Mouse (Mus musculus): ENCODE data around the gene Lmo7. TPM values are rescaled to one million over a fixed set of nuclear protein-coding genes. Genes with fewer than 3 reads are reported as not detected.

Gene Lmo7
- polyA plus RNA-seq, 1 experiment from 2014 or later: 3.6 TPM

DNA sequence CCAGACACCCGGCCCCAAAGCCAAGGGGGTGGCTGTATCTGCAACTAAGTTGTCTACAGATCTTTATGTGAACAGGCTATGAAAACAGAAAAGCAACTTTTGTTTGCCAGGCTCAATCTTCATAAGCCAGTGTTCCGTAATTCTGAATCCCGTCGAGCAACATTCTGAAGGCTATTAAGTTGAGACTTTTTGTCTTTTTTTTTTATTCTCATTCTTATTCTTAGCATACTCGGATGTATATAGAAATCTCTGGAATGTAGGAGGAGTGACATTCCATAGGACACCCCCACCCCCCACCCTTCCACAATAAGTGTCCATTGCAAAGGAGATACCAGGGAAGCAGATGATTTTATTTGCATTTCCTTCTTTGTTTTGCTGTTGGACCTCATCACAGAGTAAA is 76.3 kb downstream of the Lmo7 start:
- H3K27ac ChIP-seq (ENCODE audit: low read length): no peak overlapping the region
- 64% methylated on average over 5 of the region's 5 CpGs for WGBS (ENCODE audit: insufficient replicate concordance)
- no peak overlapping the region for H3K4me3 ChIP-seq (ENCODE audit: low read depth, low read length)

DNA sequence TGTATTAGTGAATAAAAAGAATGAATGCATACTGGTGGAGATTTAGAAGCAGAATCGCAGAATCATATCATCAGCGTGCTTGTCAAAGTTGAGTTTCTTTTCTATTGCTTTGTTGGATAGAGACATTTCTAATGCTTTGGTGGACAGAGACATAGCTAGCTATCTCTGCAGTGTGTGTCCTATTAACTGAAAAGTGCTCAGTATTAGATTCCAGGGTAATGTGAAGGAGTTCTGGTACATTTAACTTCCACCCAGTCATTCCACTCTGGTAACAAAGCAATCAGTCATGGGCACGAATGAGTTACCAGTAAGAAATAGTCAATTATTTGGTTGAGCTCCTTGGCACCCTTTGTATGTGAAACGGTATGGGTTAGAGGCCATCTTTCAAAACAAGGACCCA is 76.8 kb downstream of the Lmo7 start:
- ATAC-seq (ENCODE audit: low read depth): no peak
- Histone ChIP-seq H3K4me3 (ENCODE audit: low read depth, low read length) (no peak overlapping the region), H3K9ac (ENCODE audit: low read depth, low read length) (no peak overlapping the region), H3K9me3 (replicated peaks; ENCODE audit: control insufficient read depth, low read length) (no peaks in the 10 kb centered on the region), H3K27ac (ENCODE audit: low read length) (no peak overlapping the region), H3K4me1 (ENCODE audit: control insufficient read depth, low read depth, low read length) (no peaks in the 10 kb centered on the region), H3K27me3 (ENCODE audit: control insufficient read depth, insufficient read depth, low read depth, low read length) (no peaks in the 10 kb centered on the region), H3K36me3 (ENCODE audit: control insufficient read depth, insufficient read depth) (no peaks in the 10 kb centered on the region), H3K4me2 (ENCODE audit: low read depth, low read length) (no peak overlapping the region)
- WGBS (ENCODE audit: insufficient replicate concordance): 70% methylated on average over 4 of the region's 4 CpGs

More for the DNA sequence above, 76.3 kb downstream of the Lmo7 start:
- Histone ChIP-seq H3K27me3 (ENCODE audit: control insufficient read depth, insufficient read depth, low read depth, low read length) (no peaks in the 10 kb centered on the region), H3K9me3 (replicated peaks; ENCODE audit: control insufficient read depth, low read length) (no peaks in the 10 kb centered on the region), H3K36me3 (ENCODE audit: control insufficient read depth, insufficient read depth) (no peaks in the 10 kb centered on the region), H3K4me2 (ENCODE audit: low read depth, low read length) (no peak overlapping the region), H3K4me1 (ENCODE audit: control insufficient read depth, low read depth, low read length) (no peaks in the 10 kb centered on the region), H3K9ac (ENCODE audit: low read depth, low read length) (no peak overlapping the region)
- no peak for ATAC-seq (ENCODE audit: low read depth)

DNA sequence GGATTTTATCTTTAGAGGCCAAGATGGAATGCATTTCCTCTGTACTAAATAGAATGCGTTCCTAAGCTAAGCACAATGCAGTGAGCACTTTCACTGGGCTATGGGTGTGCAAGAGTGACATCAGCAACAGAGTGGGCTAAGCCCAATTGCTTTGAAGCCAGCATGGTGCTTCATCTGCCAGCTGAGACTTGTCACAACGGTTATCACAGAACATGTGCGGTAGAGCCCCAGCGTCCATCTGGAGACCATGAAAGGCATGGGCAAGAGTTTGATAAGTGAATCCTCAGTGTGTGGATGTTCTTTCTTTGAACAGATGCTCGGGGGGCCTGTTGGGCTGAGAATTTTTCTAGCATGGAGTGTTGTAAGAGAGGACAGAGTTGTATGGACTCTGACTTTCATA is 86.7 kb downstream of the Lmo7 start:
- whole genome bisulfite sequencing (ENCODE audit: insufficient replicate concordance): 64% methylated on average over 5 of the region's 5 CpGs
- no peak for ATAC-seq (ENCODE audit: low read depth)
- Histone ChIP-seq H3K4me2 (ENCODE audit: low read depth, low read length) (no peak overlapping the region), H3K9me3 (replicated peaks; ENCODE audit: control insufficient read depth, low read length) (no peaks in the 10 kb centered on the region), H3K27me3 (ENCODE audit: control insufficient read depth, insufficient read depth, low read depth, low read length) (no peaks in the 10 kb centered on the region), H3K4me3 (ENCODE audit: low read depth, low read length) (no peak overlapping the region), H3K36me3 (ENCODE audit: control insufficient read depth, insufficient read depth) (no peaks in the 10 kb centered on the region), H3K4me1 (ENCODE audit: control insufficient read depth, low read depth, low read length) (no peaks in the 10 kb centered on the region), H3K27ac (ENCODE audit: low read length) (no peak overlapping the region), H3K9ac (ENCODE audit: low read depth, low read length) (no peak overlapping the region)

DNA sequence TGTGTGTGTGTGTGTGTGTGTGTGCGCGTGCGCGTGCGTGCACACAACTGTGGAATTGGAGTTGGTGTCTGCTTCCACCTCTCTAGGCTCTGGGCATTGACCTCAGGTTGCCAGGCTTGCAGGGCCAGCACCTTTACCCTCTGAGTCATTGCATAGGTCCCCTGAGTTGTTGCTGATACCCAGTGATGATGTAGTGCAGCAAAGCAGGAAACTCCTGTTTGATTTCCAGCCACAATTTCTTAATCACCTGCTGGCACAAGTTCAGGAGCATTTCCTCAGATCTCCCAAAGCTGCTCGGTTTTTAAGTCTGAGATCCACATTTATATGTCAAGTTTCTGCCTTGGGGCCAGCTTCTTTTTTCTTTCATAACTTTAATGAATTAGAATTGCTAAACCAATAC is 92.6 kb downstream of the Lmo7 start:
- no peak overlapping the region for H3K9ac ChIP-seq (ENCODE audit: low read depth, low read length)
- no peak overlapping the region for H3K27ac ChIP-seq (ENCODE audit: low read length)
- H3K9me3 ChIP-seq (replicated peaks; ENCODE audit: control insufficient read depth, low read length): no peaks in the 10 kb centered on the region
- no peaks in the 10 kb centered on the region for H3K36me3 ChIP-seq (ENCODE audit: control insufficient read depth, insufficient read depth)
- H3K4me2 ChIP-seq (ENCODE audit: low read depth, low read length): no peak overlapping the region
- H3K27me3 ChIP-seq (ENCODE audit: control insufficient read depth, insufficient read depth, low read depth, low read length): no peaks in the 10 kb centered on the region
- no peak for ATAC-seq (ENCODE audit: low read depth)
- H3K4me3 ChIP-seq (ENCODE audit: low read depth, low read length): no peak overlapping the region
- no peaks in the 10 kb centered on the region for H3K4me1 ChIP-seq (ENCODE audit: control insufficient read depth, low read depth, low read length)
- 70% methylated on average over 6 of the region's 6 CpGs for WGBS (ENCODE audit: insufficient replicate concordance)

DNA sequence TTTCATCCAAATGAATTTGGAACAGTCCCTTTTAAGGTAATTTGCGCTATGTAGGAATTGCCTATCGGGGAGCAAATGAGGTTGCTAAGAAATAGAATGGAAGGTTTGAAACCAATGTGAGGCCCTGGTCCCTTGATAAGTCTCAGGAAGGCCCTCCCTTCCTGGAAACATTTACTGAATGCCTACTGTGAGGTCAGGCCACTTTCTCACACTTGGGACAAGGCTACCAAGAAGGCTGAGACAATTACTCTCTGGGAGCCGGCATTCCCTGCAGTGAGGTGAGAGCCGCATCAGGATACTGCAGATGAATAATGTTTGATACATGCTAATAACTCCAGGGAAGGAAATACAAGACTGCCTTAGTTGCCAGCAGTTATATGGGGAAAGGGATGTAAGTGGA is 93.1 kb downstream of the Lmo7 start:
- Histone ChIP-seq H3K27ac (ENCODE audit: low read length) (no peak overlapping the region), H3K4me3 (ENCODE audit: low read depth, low read length) (no peak overlapping the region), H3K36me3 (ENCODE audit: control insufficient read depth, insufficient read depth) (no peaks in the 10 kb centered on the region), H3K9me3 (replicated peaks; ENCODE audit: control insufficient read depth, low read length) (no peaks in the 10 kb centered on the region), H3K4me1 (ENCODE audit: control insufficient read depth, low read depth, low read length) (no peaks in the 10 kb centered on the region), H3K27me3 (ENCODE audit: control insufficient read depth, insufficient read depth, low read depth, low read length) (no peaks in the 10 kb centered on the region), H3K9ac (ENCODE audit: low read depth, low read length) (no peak overlapping the region), H3K4me2 (ENCODE audit: low read depth, low read length) (no peak overlapping the region)
- WGBS (ENCODE audit: insufficient replicate concordance): 68% methylated on average over 4 of the region's 4 CpGs
- ATAC-seq (ENCODE audit: low read depth): no peak

DNA sequence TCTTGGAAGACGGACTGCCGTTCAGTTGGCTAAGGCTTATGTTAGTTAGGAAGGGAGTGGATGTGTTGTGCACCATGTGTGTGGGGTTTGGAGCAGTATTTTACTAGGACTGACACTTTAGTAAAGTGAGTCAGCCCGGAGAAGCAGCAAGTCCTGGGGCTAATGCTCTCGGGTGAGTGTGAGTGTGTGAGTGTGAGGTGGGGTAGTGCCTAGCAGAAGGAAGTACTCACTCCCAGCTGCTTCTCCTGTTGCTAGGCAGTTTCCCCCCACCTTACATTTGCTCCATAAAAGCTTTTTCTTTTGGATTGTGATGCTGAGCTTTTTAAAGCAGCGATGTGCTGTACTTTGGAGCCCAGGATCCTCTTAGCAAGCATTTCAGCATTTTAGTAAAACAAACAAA is 99.9 kb downstream of the Lmo7 start:
- H3K4me3 ChIP-seq (ENCODE audit: low read depth, low read length): no peak overlapping the region
- no peaks in the 10 kb centered on the region for H3K4me1 ChIP-seq (ENCODE audit: control insufficient read depth, low read depth, low read length)
- H3K4me2 ChIP-seq (ENCODE audit: low read depth, low read length): no peak overlapping the region
- H3K27me3 ChIP-seq (ENCODE audit: control insufficient read depth, insufficient read depth, low read depth, low read length): no peaks in the 10 kb centered on the region
- no peak for ATAC-seq (ENCODE audit: low read depth)
- H3K9me3 ChIP-seq (replicated peaks; ENCODE audit: control insufficient read depth, low read length): no peaks in the 10 kb centered on the region
- H3K27ac ChIP-seq (ENCODE audit: low read length): no peak overlapping the region
- no peaks in the 10 kb centered on the region for H3K36me3 ChIP-seq (ENCODE audit: control insufficient read depth, insufficient read depth)
- 59% methylated on average over 5 of the region's 5 CpGs for WGBS (ENCODE audit: insufficient replicate concordance)
- no peak overlapping the region for H3K9ac ChIP-seq (ENCODE audit: low read depth, low read length)

DNA sequence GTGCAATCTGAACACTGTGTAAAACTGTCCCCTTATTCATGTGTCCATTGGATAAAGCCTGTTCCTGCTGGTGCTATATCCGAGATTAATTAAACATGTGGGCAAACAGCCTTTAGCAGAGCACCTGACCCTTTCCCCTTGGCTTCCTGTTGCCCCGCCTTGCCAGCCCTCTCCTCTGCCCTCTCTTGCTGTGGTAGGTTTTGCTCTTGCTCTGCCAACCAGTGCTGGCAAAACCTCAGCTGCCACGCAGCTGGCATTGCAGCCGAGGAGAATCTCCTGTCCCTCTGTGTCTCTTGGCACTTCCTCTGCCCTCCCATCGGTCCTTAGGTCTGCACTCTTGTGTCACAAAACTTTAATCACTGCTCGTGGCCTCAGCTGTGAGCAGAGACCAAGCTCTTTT is 100.4 kb downstream of the Lmo7 start:
- Histone ChIP-seq H3K27me3 (ENCODE audit: control insufficient read depth, insufficient read depth, low read depth, low read length) (no peaks in the 10 kb centered on the region), H3K36me3 (ENCODE audit: control insufficient read depth, insufficient read depth) (no peaks in the 10 kb centered on the region), H3K4me3 (ENCODE audit: low read depth, low read length) (no peak overlapping the region), H3K27ac (ENCODE audit: low read length) (no peak overlapping the region), H3K9ac (ENCODE audit: low read depth, low read length) (no peak overlapping the region), H3K9me3 (replicated peaks; ENCODE audit: control insufficient read depth, low read length) (no peaks in the 10 kb centered on the region), H3K4me2 (ENCODE audit: low read depth, low read length) (no peak overlapping the region), H3K4me1 (ENCODE audit: control insufficient read depth, low read depth, low read length) (no peaks in the 10 kb centered on the region)
- 40% methylated on average over 6 of the region's 6 CpGs for WGBS (ENCODE audit: insufficient replicate concordance)
- ATAC-seq (ENCODE audit: low read depth): no peak

DNA sequence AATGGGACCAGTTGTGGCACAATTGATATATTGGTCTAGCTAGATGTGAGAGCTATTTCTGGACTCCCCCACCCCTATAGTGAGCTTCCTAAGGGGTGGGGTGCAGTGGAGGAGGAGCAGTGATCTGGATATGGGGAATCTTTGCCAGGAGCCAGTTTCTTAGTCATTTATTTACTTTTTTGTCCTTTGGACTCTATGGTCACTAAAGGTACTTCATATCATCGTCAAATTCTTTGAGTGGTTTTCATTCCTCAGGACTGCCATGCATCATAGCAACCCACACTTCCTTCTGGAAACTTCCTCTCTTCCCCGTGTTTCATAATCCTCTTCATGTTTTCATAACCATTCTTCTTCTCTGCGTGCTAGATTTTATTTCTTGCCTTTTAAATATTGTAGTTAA is 104.4 kb downstream of the Lmo7 start:
- H3K27ac ChIP-seq (ENCODE audit: low read length): no peak overlapping the region
- no peaks in the 10 kb centered on the region for H3K36me3 ChIP-seq (ENCODE audit: control insufficient read depth, insufficient read depth)
- no peaks in the 10 kb centered on the region for H3K9me3 ChIP-seq (replicated peaks; ENCODE audit: control insufficient read depth, low read length)
- no peak overlapping the region for H3K4me2 ChIP-seq (ENCODE audit: low read depth, low read length)
- no peaks in the 10 kb centered on the region for H3K27me3 ChIP-seq (ENCODE audit: control insufficient read depth, insufficient read depth, low read depth, low read length)
- no peak for ATAC-seq (ENCODE audit: low read depth)
- no peaks in the 10 kb centered on the region; the same call in 1 of the 2 replicates for H3K4me1 ChIP-seq (ENCODE audit: control insufficient read depth, low read depth, low read length)
- no peak overlapping the region for H3K4me3 ChIP-seq (ENCODE audit: low read depth, low read length)
- WGBS (ENCODE audit: insufficient replicate concordance): 41% methylated on average over 3 of the region's 3 CpGs
- H3K9ac ChIP-seq (ENCODE audit: low read depth, low read length): no peak overlapping the region

DNA sequence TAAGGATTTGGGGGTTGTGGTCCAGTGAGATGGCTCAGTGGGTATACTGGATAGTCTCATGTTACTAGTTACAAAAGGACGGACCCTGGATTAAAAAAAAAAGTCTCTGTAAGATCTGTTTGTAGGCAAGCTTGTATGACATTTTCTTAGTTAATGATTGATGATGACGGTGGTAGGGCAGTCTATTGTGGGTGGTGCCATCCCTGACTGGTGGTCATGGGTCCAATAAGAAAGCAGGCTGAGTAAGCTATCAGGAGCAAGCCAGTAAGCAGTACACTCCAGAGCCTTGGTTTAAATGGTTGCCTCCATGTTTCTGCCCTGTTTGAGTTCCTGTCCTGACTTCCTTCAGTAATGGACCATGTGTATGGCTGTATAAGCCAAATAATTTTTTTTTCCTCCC is 106.6 kb downstream of the Lmo7 start:
- ATAC-seq (ENCODE audit: low read depth): no peak
- H3K9me3 ChIP-seq (replicated peaks; ENCODE audit: control insufficient read depth, low read length): no peaks in the 10 kb centered on the region
- peaks cover 4% of the 10 kb centered on the region for H3K4me1 ChIP-seq (ENCODE audit: control insufficient read depth, low read depth, low read length)
- 59% methylated on average over 2 of the region's 2 CpGs for whole genome bisulfite sequencing (ENCODE audit: insufficient replicate concordance)
- peak overlapping the region; percentile 25; the same call in 1 of the 2 replicates for H3K4me2 ChIP-seq (ENCODE audit: low read depth, low read length)
- H3K9ac ChIP-seq (ENCODE audit: low read depth, low read length): no peak overlapping the region
- no peaks in the 10 kb centered on the region for H3K27me3 ChIP-seq (ENCODE audit: control insufficient read depth, insufficient read depth, low read depth, low read length)
- no peaks in the 10 kb centered on the region for H3K36me3 ChIP-seq (ENCODE audit: control insufficient read depth, insufficient read depth)
- no peak overlapping the region for H3K27ac ChIP-seq (ENCODE audit: low read length)
- no peak overlapping the region for H3K4me3 ChIP-seq (ENCODE audit: low read depth, low read length)

DNA sequence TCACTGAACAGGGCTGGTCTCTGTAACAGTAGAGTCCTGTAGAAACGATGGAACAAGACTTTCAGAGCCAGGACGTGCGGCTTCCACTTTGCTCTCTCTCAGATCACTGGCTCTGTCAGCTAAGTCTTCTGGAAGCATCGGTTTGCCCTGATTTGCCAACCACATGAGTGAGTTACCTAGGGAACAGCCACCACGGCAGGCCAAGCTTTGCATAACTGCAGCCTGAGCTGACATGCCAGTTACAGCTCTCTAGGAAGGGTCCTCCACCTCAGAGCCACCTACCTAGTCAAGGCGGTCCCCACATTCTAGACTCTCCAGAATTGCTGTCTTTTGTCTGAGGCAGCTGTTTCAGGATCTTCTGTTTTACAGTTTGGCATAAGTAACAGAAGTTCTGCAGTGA is 107.4 kb downstream of the Lmo7 start:
- H3K4me1 ChIP-seq (ENCODE audit: control insufficient read depth, low read depth, low read length): peaks cover 4% of the 10 kb centered on the region
- WGBS (ENCODE audit: insufficient replicate concordance): 66% methylated on average over 6 of the region's 6 CpGs
- H3K4me2 ChIP-seq (ENCODE audit: low read depth, low read length): no peak overlapping the region
- H3K27me3 ChIP-seq (ENCODE audit: control insufficient read depth, insufficient read depth, low read depth, low read length): no peaks in the 10 kb centered on the region
- H3K4me3 ChIP-seq (ENCODE audit: low read depth, low read length): no peak overlapping the region
- H3K9me3 ChIP-seq (replicated peaks; ENCODE audit: control insufficient read depth, low read length): no peaks in the 10 kb centered on the region
- no peak overlapping the region for H3K9ac ChIP-seq (ENCODE audit: low read depth, low read length)
- no peak for ATAC-seq (ENCODE audit: low read depth)
- H3K27ac ChIP-seq (ENCODE audit: low read length): no peak overlapping the region
- no peaks in the 10 kb centered on the region for H3K36me3 ChIP-seq (ENCODE audit: control insufficient read depth, insufficient read depth)

Measured in liver, embryonic 16.5 days (tissue).